Mouse (Mus musculus): Measurements from ENCODE around the gene Khk. TPM values are rescaled to one million over a fixed set of nuclear protein-coding genes. Genes with fewer than 3 reads are reported as not detected.
A peak's percentile ranks its signal among the peaks of the same experiment; 100 is the strongest.

The Khk gene
- polyA plus RNA-seq, 1 experiment from 2014 or later, result 10.2 TPM

DNA sequence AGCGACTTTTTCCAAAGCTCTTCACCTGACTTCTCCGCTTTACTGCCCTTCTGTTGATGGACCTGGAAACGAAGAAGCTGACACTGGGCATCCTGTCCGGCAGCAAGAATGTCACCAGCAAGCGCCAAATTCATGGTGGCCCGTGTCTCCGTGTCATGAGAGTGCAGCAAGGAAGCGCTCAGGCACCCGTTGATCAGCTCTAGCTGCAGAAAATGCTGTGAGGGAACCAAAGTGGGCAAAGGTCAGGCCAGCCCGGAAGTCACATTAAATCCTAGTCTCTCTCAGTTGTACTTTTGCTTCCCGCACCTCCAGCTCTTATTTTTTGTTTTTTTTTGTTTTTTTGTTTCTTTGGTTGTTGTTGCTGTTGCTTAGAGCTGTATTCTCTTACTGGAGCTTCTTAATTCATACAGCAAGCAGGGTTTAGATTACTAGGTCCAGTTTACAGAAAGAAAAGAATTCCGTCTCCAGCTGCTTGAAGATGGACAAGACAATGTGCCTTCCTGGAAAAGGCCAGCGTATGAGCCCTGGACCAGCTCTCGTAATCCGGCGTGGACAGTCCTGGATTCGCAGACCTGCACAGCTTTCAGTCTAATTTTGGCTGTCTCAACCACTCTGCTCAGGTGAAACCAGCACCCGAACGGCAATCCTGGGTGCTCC lies 38.1 kb downstream of the Khk start:
- H3K4me3 ChIP-seq (ENCODE audit: inconsistent target), result peak overlapping the region; percentile 92
- peaks cover 31% of the 10 kb centered on the region for H3K36me3 ChIP-seq (ENCODE audit: inconsistent target)
- H3K27ac ChIP-seq, result peak overlapping the region; percentile 68
- WGBS (ENCODE audit: missing documents), result 28% methylated on average over 19 of the region's 19 CpGs
- H3K79me2 ChIP-seq (ENCODE audit: inconsistent target), result peaks cover 27% of the 10 kb centered on the region

DNA sequence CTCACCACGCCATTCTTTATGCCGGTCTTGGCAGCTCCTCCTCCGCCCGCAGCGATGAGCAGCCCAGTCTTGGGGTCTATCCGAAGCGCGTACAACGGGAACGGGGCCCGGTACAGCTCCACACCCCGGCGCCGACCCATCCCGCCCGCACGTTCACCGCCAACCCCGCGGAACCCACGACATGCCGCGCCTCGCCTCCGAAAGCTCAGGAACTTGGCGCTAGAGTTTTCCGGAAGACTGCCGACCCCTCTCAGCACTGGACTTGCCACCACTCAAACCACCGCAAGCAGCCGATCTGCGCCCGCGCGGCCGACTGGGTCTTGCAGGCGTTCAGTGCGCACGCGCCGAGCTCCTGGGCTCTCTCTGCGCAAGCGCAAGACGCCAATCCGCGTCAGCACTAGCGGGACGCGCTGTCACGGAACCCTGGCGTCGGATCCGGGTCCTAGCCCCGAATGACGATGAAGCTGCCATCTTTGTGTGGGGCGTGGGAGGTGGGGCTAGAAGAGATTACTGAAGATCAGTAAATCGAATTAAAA lies 38.8 kb downstream of the Khk start, which contains the start of gene Preb:
TSS of gene Preb (minus strand) at position 396 of the 536 bp plus-strand sequence.
- Histone ChIP-seq H3K27ac (peak within 1 kb of the TSS; percentile 77), H3K79me2 (ENCODE audit: inconsistent target) (peaks cover 27% of the 10 kb centered on the region), H3K36me3 (ENCODE audit: inconsistent target) (peaks cover 24% of the 10 kb centered on the region), H3K4me3 (ENCODE audit: inconsistent target) (peak within 1 kb of the TSS; percentile 92)
- WGBS (ENCODE audit: missing documents), result under 1% methylated on average over 53 of the region's 56 CpGs

DNA sequence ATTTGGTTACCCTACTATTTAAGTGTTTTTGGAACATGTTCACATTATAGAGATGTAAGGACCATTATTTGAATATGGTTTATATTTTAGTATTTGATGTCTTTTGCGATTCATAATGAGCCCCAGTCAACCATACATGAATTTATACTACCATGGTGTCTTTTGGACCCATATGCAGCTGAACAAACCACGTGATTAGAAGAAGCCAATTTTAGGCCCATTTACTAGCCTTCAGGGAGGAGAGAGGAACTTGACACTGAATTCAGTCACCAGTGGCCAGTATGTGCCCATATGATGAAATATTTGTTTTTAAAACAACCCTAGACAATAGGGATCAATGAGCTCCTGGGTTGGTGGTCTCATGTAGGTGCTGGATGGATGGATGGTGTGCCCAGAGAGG lies 39.6 kb downstream of the Khk start:
- Histone ChIP-seq H3K4me3 (ENCODE audit: inconsistent target) (peak overlapping the region; percentile 92; the same call in 1 of the 2 replicates), H3K27ac (peak overlapping the region; percentile 77), H3K79me2 (ENCODE audit: inconsistent target) (peaks cover 27% of the 10 kb centered on the region), H3K36me3 (ENCODE audit: inconsistent target) (peaks cover 16% of the 10 kb centered on the region)
- WGBS (ENCODE audit: missing documents), result 89% methylated on average over 2 of the region's 2 CpGs

GRCm38 (mm10) chr5:30961545-30962505 lies 40.6 kb downstream of the Khk start:
- no peak overlapping the region for H3K4me3 ChIP-seq (ENCODE audit: inconsistent target)
- 16% methylated on average over 10 of the region's 10 CpGs for WGBS (ENCODE audit: missing documents)
- peaks cover 13% of the 10 kb centered on the region for H3K36me3 ChIP-seq (ENCODE audit: inconsistent target)
- H3K79me2 ChIP-seq (ENCODE audit: inconsistent target), result peaks cover 27% of the 10 kb centered on the region
- H3K27ac ChIP-seq, result peak overlapping the region; percentile 77

GRCm38 (mm10) chr5:30963916-30964315 lies 42.7 kb downstream of the Khk start:
- 86% methylated on average over 3 of the region's 3 CpGs for WGBS (ENCODE audit: missing documents)
- no peak overlapping the region for H3K27ac ChIP-seq
- H3K79me2 ChIP-seq (ENCODE audit: inconsistent target), result peaks cover 11% of the 10 kb centered on the region
- no peaks in the 10 kb centered on the region for H3K36me3 ChIP-seq (ENCODE audit: inconsistent target)
- no peak overlapping the region for H3K4me3 ChIP-seq (ENCODE audit: inconsistent target)

GRCm38 (mm10) chr5:30966189-30966588 lies 45.0 kb downstream of the Khk start:
- no peak overlapping the region for H3K27ac ChIP-seq
- no peak overlapping the region for H3K4me3 ChIP-seq (ENCODE audit: inconsistent target)
- WGBS (ENCODE audit: missing documents), result 90% methylated on average over 3 of the region's 4 CpGs
- no peaks in the 10 kb centered on the region for H3K79me2 ChIP-seq (ENCODE audit: inconsistent target)
- H3K36me3 ChIP-seq (ENCODE audit: inconsistent target), result no peaks in the 10 kb centered on the region

GRCm38 (mm10) chr5:30968416-30968815 lies 47.2 kb downstream of the Khk start, which contains the start of gene Tcf23:
Gene Tcf23 (plus strand): TSS chr5:30968662.
- Histone ChIP-seq H3K79me2 (ENCODE audit: inconsistent target) (no peaks in the 10 kb centered on the region), H3K4me3 (ENCODE audit: inconsistent target) (no peak within 1 kb of the TSS), H3K36me3 (ENCODE audit: inconsistent target) (no peaks in the 10 kb centered on the region), H3K27ac (no peak within 1 kb of the TSS)
- 98% methylated on average over 6 of the region's 8 CpGs for WGBS (ENCODE audit: missing documents)

- H3K36me3 ChIP-seq (ENCODE audit: inconsistent target), result no peaks in the 10 kb centered on the region
- 91% methylated on average over 2 of the region's 2 CpGs for WGBS (ENCODE audit: missing documents)
- no peak overlapping the region for H3K4me3 ChIP-seq (ENCODE audit: inconsistent target)
- H3K27ac ChIP-seq, result no peak overlapping the region
- H3K79me2 ChIP-seq (ENCODE audit: inconsistent target), result no peaks in the 10 kb centered on the region
Observed at GRCm38 (mm10) chr5:30969440-30969839, 48.2 kb downstream of the Khk start.

DNA sequence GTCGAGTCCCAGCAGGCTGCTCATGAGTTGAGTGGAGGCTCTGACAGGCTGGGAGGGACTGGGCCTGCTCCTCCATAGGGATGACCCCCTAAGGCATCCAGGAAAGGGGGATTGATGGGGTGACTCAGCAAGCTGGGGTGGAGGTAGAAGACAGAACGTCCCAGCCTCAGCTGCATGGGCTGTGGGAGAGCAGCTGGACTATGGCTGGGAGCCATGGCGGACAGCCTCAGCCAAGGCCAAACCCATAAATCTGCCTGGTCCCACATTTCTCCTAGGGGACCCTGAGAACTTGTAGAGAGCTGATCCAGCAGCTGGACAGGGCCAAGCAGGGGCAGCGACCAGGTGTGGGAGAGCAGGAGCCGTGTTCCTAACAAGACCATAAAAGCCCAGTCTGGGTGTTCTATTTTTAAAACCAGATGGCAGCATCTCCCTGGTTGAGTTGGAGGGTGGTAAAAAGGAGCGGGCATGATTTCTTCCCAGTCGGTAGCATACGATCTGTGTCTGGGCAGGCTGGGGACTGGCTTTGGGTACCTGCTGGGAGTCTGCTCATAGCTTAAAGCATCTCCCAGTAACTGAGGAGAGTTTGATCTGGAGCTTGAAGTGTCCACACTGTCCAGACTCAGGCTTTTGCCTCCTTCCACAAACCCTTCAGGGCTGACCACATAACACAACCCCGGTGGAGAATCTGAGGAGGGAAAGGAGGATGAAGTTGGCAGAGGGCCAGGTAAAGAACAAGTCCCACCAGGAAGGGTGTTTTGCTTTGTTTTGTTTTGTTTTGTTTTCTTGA lies 53.8 kb downstream of the Khk start:
- Histone ChIP-seq H3K27ac (no peak overlapping the region), H3K4me3 (ENCODE audit: inconsistent target) (no peak overlapping the region), H3K79me2 (ENCODE audit: inconsistent target) (no peaks in the 10 kb centered on the region), H3K36me3 (ENCODE audit: inconsistent target) (no peaks in the 10 kb centered on the region)
- 85% methylated on average over 8 of the region's 9 CpGs for WGBS (ENCODE audit: missing documents)

Other genes with a start within 250 kb of the Khk start
- not detected in 3 replicates for gene Dpysl5, start 209.9 kb upstream of the Khk start, polyA plus RNA-seq (2018)
- 5.1 to 9.3 TPM (median 8.4 TPM) in 3 replicates for gene Mapre3, start 106.8 kb upstream of the Khk start, polyA plus RNA-seq (2018)
- 39.8 to 53.8 TPM (median 45.4 TPM) in 3 replicates for gene Tmem214, start 53.4 kb upstream of the Khk start, polyA plus RNA-seq (2018)
- gene Agbl5, start 32.7 kb upstream of the Khk start, polyA plus RNA-seq (2018), result 2.1 to 3.5 TPM (median 2.3 TPM) in 3 replicates
- 186 to 192 TPM (median 190 TPM) in 3 replicates for gene Ost4, start 13.6 kb upstream of the Khk start, polyA plus RNA-seq (2018)
- gene Emilin1, start 8.0 kb upstream of the Khk start, polyA plus RNA-seq (2018), result 21.8 to 51.0 TPM (median 46.5 TPM) in 3 replicates
- 0.17 TPM in 1 of 3 replicates, not detected in the others for gene Cgref1, start 24.2 kb downstream of the Khk start, polyA plus RNA-seq (2018)
- 68.1 to 87.2 TPM (median 71.0 TPM) in 3 replicates for gene Preb, start 38.9 kb downstream of the Khk start, polyA plus RNA-seq (2018)
- gene Tcf23, start 47.2 kb downstream of the Khk start, polyA plus RNA-seq (2018), result not detected in 3 replicates
- gene Atraid, start 126.9 kb downstream of the Khk start, polyA plus RNA-seq (2018), result 73.4 to 150 TPM (median 103 TPM) in 3 replicates
- gene Slc5a6, start 127.5 kb downstream of the Khk start, polyA plus RNA-seq (2018), result 3.3 to 6.2 TPM (median 5.1 TPM) in 3 replicates
- 5.8 to 16.7 TPM (median 7.3 TPM) in 3 replicates for gene Cad, start 133.3 kb downstream of the Khk start, polyA plus RNA-seq (2018)
- gene Dnajc5g, start 184.9 kb downstream of the Khk start, polyA plus RNA-seq (2018), result not detected in 3 replicates
- not detected in 3 replicates for gene Slc30a3, start 186.8 kb downstream of the Khk start, polyA plus RNA-seq (2018)
- not detected in 3 replicates for gene Trim54, start 195.3 kb downstream of the Khk start, polyA plus RNA-seq (2018)
- not detected in 3 replicates for gene Ucn, start 217.4 kb downstream of the Khk start, polyA plus RNA-seq (2018)
- 35.2 to 59.9 TPM (median 52.3 TPM) in 3 replicates for gene Mpv17, start 232.8 kb downstream of the Khk start, polyA plus RNA-seq (2018)

All from macrophage (primary cell).